Mouse (Mus musculus) kidney, postnatal 25 days (tissue): ENCODE results near the gene Efcab12.

ENCODE experiments used
- DNase-seq, 2 experiments: peaks; one replicate each; pipeline ENCODE4 v3.0.0; 2021; ENCODE audit warnings: mixed read lengths in 2 of 2

The Efcab12 gene

GRCm38 (mm10) chr6:115838745-115839144 is 533 bp upstream of the Efcab12 start:
- DNase-seq, result no peak

GRCm38 (mm10) chr6:115833861-115834260 is 4.4 kb downstream of the Efcab12 start:
- DNase-seq, result no peak

GRCm38 (mm10) chr6:115832152-115832850 is 5.9 kb downstream of the Efcab12 start:
- DNase-seq, result no peak

GRCm38 (mm10) chr6:115830779-115831601 is 7.2 kb downstream of the Efcab12 start:
- DNase-seq, result no peak

- peak; percentile 66 to 74 for DNase-seq
These were observed 14.3 kb downstream of the Efcab12 start for GRCm38 (mm10) chr6:115823850-115824464.

- no peak for DNase-seq
These were observed 16.8 kb downstream of the Efcab12 start for GRCm38 (mm10) chr6:115821216-115821993.

GRCm38 (mm10) chr6:115818129-115818528 is 20.1 kb downstream of the Efcab12 start:
- no peak for DNase-seq

- no peak for DNase-seq
These were observed 23.2 kb downstream of the Efcab12 start for GRCm38 (mm10) chr6:115815041-115815440.

- DNase-seq, result peak; percentile 72 to 78
These were observed 24.1 kb downstream of the Efcab12 start for GRCm38 (mm10) chr6:115814104-115814503.

- DNase-seq, result no peak
These were observed 26.6 kb downstream of the Efcab12 start for GRCm38 (mm10) chr6:115811606-115812005.

GRCm38 (mm10) chr6:115808488-115809231 is 29.6 kb downstream of the Efcab12 start, which contains the start of gene Rpl32:
Rpl32 (minus strand) TSS chr6:115808747.
- DNase-seq, result peak; percentile 90 to 93

- DNase-seq, result peak; percentile 17 to 53
These were observed 30.1 kb downstream of the Efcab12 start for GRCm38 (mm10) chr6:115808196-115808487.

GRCm38 (mm10) chr6:115807464-115808195 is 30.6 kb downstream of the Efcab12 start:
- no peak for DNase-seq

- no peak for DNase-seq
These were observed 33.6 kb downstream of the Efcab12 start for GRCm38 (mm10) chr6:115804432-115805192.

- DNase-seq, result peak; percentile 90 to 91
These were observed 34.5 kb downstream of the Efcab12 start for GRCm38 (mm10) chr6:115803541-115804382.

GRCm38 (mm10) chr6:115801811-115802210 is 36.4 kb downstream of the Efcab12 start:
- no peak for DNase-seq

- DNase-seq, result peak; percentile 66 to 72
These were observed 45.5 kb downstream of the Efcab12 start for GRCm38 (mm10) chr6:115792691-115793215.

- DNase-seq, result peak; percentile 63 to 84
These were observed 46.1 kb downstream of the Efcab12 start for GRCm38 (mm10) chr6:115791842-115792686.
